Mouse (Mus musculus) granulocyte monocyte progenitor cell, adult 5-6 weeks (primary cell): ENCODE results near the gene Trcg1. TPM values are rescaled to one million over a fixed set of nuclear protein-coding genes. Genes with fewer than 3 reads are reported as not detected.

Experiments used
- ATAC-seq: replicated peaks from 2 replicates; pipeline ENCODE4 v1.8.0; 2016; ENCODE audit warnings: mild to moderate bottlenecking, moderate TSS enrichment, inconsistent platforms; ENCODE audit not compliant: poor library complexity, severe bottlenecking
- total RNA-seq, 2 experiments: library from RNA; stranded (forward) in 1 of 2; stranded (reverse) in 1 of 2; fragments of 200-712, 200-1000 nt in 1 of 2; fragments of >200 nt in 1 of 2; fragmentation: Nextera tagmentation in 1 of 2; gene quantifications; 2 replicates each; pipeline ENCODE4 v1.2.3; 2014 to 2017

Trcg1 gene
- total RNA-seq, 2 experiments from 2014 or later, result not detected

DNA sequence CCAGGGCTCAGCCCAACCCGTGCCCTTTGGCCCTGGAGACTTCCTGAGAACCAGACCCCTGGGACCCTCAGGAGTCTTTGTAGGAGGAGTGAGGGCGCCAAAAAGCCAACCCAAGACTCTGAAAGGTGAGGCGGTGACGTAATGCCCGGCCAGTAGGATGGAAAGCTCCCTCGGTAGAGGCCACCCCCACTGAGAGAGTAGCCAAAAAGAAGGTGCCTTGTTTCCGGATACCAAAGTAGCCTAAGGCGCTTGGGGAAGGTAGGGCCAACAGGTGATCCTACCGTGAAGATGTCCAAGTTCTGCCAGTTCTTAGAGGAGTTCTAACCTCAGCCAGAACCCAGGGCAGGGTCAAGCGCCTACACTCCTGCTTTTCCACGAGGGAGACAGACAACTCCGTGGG is 24.6 kb downstream of the Trcg1 start:
- ATAC-seq, result no peak

DNA sequence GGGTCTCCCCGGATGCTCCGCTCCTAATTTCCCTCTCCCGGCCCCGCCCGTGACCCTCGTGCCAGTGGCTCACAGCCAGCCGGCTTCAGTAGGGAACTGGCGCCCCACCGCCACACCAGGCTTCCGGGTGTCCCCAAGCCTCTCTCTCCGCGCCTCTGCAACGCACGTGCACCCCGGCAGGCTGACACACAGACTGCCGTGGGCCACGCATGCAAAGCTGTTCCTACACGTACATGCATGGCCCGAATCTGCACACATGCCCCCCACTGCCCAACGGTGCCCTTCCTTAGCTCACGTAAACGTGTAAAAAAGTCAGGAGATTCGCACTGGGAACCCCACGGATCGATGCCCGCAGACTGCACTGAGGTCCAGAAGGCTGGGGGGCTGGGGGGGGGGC is 25.2 kb downstream of the Trcg1 start:
- ATAC-seq, result peak; percentile 62

DNA sequence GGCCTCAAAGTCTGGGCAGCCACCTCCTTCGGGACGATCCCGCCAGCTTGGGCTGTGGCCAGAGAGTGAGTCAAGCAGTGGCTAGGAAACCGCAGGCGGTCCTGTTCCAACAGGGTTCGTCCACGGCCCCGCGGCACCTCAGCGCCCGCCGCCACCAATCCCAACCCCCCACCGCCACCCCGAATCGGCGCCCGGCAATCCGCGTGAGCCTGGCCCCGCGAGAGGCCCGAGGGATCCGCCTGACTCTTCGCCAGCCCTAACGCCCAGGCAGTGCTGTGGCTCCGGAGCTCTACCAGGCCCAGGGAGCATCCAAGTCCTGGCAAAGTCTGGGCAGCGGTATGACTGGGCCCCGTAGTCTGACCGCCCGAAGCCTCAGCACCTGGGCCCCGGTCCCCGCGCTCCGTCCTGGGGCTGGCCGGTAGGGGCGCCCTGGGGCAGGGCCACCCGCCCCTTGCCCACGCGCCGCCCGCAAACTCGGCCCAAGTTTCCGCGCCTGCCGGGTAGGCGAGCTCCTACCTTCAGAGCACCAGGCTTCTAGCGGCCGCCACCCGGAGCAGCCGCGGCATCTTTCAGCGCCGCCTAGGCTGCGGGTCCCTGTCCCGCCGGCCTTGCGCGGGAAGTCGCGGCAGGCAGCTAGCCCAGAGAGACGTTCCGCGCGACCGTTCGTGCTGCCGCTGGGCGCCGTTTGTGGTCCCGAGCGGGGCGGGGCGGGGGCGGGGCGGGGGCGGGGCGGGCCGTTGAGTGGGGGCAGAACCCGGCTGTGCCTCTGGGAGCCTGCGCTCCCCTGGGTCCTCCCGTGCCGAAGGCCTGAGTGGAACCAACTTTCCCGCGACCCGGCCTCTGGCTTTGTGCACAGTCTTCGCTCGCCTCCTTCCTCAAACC is 25.8 kb downstream of the Trcg1 start, which contains the start of gene 1700017B05Rik:
TSS of gene 1700017B05Rik (minus strand) at position 700 of the 882 bp plus-strand sequence.
- ATAC-seq, result peak; percentile 41

DNA sequence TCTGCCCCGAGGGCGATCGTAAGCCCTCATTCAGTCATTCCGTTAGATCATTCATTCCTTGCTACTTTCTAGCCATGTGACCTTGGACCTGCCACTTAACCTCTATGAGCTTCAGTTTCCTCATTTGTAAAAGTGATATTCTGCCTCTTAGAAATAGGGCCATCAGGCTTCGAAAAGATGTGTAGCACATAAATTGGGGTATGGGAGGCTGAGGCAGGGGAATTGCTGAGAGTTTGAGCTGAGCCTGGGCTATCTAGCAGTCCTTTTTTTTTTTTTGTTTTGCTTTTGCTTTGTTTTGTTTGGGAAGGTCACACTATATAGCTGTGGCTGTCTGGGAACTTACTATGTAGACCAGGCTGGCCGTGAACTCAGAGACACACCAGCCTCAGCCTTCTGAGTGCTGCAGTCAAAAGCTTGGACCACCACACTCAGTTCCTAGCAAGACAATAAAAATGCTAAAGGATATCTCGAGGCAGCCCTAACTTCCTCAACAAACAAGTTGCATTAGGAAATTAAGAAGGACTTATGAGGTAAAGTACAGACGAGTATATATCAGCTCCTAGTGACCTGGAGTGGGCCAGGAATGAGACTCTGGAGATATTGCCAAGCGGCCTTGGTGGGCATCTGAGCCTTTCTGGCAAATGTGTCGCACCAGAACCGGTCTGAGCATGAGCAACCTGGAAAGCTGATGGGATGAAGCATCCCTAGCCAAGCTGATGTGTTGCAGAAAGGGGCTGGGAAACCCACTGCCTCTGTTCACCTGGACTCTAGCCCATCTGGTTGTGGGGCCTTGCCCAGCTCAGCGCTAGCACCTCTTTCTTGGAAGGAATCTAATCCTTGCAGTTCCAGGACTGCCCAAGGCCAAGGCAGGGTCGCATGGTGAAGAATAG is 26.7 kb downstream of the Trcg1 start:
- ATAC-seq, result no peak

DNA sequence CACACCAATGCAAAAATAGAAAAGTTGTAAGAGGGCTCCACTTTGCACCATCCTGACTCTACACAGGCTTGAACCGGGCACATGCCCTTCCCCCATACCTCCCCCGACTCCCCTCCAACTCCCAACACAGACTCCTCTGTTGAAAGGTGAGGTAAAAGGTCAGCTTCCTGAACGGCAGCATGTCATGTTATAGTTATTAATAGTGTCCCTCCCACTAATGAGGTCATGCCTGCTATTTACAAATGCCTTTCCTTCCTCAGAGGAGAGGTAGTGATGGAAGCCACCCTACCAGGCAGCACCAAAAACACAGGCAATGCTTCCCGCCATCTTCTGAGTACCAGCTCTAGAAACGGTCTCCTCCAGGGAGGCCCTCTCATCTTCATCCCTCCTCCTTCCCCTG is 28.8 kb downstream of the Trcg1 start:
- no peak for ATAC-seq

DNA sequence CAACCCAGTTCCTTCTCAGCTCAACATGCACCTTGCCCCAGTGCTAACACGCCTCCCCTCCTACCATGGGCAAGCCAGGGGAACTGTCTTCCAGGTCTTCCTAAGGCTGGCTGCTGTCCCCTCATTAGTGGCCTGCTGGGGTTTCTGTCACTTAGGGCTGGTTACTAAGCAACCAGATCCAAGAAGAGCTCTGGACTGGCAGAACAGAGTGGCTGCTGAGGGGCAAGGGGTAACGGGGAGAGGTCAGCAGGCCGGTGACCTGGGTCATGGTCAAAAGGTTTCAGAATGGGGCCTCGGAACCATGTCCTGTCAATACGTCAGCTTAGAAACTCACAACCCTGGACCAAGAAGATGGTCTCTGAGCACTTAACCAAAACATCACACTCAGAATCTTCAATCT is 31.1 kb downstream of the Trcg1 start:
- ATAC-seq, result no peak

DNA sequence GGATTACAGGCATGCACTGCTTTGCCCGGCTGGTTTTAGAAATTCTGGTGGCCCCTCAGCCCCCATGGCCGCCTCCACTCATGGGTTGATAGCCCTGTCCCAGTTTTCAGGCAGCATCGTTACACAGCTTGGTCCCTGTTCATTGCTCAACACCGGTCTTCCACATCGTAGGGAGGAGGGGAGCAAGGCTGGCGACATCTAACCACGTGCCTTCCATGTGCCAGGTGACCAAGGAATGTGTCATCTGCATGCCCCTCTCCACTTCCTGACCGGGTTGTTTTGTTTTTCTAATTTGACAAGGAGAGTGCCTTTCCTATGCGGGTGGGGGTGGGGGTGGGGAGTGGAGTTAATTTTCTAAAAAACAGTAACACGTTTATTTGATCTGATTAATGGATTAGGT is 31.7 kb downstream of the Trcg1 start:
- peak; percentile 83 for ATAC-seq

DNA sequence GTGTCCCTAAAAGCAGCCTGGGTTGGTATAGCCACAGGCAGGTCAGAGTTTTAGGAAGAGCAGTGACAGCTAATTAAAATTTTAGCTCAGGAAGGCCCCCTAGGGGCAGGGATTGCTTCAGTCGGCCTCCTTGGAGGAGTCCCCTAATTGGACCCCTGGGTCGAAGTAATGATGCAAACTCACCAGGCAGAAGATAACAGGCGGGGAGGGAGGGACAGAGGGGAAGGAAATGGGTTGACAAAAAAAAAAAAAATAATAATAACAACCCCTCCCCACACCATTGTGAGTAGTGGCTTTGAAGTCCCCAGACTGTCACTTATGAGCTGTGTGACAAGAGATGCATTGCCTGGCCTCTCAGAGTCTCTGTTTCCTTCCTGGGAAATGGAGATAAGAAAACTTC is 32.2 kb downstream of the Trcg1 start:
- peak; percentile 26 for ATAC-seq

DNA sequence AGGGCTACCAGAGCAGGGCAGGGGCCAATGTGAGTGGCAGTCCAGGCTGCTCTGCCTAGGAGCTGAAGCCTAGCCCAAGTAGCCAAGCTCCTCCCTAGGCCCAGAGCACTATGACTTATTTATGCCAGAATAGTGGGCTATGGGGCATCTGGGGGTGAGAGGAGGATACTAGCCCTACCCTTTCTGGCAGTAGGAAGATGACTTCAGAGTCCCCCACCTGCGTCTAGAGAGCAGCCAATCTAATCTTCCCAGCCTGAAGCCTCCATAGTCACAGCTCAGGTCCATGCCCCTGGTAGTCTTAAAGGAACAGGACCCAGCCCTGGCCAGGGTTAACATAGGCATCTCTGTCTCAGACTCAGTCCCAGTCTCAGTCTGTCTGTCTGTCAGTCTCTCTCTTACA is 33.0 kb downstream of the Trcg1 start:
- ATAC-seq, result no peak

DNA sequence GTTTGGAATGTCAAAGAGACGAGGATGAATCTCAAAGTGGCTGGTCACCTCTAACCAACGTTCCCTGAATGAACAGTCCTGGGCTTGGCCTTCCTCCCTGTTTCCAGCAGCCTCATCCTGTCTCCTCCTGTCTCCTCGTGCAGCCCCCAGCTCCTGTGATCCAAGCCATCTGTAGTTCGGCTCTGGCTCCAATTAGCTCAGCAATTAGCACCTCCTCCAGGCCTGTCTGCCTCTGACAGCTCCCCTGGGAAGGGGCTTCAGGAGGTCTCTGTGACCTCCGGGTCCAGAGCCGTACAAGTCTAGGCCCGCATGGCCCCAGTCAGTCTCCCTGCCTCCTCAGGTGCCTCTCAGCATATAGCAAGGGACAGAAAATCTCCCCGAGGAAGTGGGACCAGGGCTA is 34.0 kb downstream of the Trcg1 start:
- ATAC-seq, result no peak

DNA sequence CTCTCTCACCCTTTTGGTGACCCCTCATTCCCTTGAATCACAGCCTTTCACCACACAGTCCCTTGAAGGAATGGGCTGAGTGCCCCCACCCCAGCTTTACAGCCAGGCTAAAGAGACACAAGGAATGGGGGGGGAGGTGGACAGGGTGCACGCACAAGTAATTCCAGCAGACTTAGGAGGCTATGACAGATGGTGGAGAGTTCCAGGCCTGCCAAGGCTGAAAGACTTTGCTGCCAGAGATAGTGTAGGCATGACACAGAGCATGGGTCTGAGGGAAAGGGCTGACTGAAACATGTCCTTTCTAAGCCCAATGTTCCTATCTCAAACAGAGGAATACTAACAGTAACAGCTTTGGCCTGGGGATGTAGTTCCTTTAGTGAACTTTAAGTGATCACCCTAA is 34.7 kb downstream of the Trcg1 start:
- no peak for ATAC-seq

DNA sequence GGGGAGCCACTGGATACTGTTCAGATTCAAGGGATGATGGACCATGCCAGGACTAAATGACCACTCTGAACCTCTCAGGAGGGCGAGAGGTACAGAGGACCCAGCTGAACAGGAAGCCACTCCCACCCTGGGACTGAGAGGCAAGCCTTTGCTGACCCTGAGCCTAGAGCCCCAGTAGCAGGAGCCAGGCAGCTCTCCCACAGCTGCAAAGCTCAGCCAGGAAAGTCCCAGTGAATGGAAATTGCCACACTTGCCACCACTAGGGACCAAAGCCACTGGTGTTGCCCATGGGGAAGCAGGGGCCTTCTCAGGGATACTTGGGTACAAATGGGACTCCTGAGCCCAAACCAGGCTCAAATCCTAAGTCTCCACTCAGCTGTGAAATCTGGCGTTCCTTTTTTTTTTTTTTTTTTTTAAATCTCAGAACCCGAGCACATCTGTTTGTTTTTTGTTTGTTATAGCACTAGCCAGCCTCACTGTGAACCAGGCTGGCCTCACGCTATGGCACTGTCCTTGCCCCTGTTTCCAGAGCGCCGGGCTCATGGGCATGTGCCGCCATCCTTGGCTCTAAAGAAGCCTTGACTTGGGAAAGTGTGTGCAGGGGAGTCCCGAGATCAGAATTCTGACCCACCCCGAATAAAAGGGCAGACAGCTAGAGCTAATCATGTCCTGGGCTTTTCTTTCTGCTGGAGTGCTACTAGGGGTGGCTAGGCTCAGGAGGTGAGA is 35.6 kb downstream of the Trcg1 start:
- ATAC-seq, result peak; percentile 15; the same call in 1 of the 2 replicates

DNA sequence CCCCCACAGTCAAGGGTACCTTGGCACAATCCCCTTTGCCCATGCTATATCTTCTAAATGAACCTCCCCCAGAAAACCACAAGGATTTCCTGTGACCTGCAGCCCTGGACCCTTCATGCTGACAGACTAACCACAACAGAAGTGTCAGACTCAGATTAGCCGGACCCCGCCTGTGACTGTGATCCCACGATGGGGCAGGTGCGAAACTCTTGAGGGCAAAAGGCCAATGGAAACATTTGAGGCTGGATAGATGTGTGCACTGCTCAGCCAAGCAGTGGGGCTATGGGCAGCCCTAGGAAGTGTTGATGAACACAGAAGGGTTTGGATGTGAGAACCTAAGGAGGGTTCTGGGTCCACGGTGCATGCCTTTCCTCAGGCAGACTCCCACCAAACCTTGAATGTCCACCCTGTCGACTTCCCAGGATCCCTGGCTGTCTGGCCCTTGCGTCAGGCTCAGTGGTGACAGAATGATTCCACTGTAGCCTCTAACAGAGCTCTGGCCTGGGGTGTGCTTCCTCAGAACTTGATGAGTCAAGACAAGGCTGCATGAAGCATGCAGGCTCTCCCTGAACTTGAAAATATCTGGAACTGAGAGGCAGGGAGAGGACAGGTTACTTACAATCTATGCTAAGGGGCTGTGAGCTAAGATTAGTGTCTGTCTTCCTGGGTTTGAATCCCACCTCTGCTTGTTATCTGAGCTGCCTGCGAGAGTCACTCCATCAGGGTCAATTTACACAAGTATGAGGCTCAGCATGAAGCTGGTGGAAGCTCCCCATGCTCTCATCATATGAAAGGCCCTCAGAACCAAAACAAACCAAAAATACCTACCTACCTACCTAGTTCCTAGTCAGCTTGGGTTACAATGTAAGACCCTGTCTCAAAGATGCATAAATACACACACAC is 36.8 kb downstream of the Trcg1 start:
- ATAC-seq, result peak; percentile 39

DNA sequence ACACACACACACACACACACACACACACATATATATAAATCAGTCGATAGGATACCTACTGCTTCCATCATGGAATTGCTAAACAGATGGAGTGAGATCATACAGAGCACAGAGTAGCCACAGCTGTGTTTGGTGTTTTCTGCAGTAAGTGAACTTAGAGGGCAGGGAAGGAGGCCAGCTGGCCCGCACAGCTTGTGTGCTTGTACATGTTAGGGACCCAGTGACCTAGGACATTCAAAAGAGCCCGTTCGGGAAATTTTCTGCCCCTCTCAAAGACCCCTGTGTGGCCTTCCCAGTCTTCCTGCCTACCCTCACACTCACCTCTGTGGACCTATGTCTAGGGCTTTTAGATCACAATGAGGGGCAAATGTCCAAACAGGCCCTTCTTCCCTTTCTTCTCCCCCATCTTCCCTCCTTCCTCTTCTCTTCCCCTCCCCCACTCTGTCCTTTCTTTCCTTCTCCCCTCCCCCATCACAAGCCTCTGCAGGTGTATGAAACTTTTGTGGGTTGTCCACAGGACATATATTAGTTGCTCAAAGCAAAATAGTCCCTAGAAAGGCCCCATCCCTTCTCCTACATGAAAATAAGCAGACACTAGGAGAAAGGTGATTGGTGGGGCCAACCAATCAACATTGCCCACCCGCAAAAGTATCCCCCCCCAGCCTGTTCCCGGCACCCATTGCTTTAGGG is 37.6 kb downstream of the Trcg1 start:
- ATAC-seq, result no peak

DNA sequence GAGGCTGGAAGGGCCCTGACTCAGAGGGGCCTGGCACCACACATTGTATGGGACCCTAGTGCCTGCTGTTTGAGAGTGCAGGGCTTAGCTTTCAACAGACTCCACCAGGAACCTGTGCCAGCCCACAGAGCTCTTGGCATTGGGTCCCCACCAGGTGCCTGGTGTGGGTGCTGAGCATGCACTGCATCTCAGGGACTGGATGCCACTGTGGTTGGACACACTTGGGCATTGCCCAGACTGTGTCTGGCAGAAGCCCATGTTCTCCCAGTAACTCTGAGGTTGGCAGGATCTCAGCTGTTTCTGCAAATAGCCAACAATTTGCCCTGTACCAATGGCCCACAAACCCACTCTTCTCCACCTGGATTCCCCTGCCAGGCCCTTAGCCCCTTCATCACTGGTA is 40.0 kb downstream of the Trcg1 start:
- no peak for ATAC-seq

DNA sequence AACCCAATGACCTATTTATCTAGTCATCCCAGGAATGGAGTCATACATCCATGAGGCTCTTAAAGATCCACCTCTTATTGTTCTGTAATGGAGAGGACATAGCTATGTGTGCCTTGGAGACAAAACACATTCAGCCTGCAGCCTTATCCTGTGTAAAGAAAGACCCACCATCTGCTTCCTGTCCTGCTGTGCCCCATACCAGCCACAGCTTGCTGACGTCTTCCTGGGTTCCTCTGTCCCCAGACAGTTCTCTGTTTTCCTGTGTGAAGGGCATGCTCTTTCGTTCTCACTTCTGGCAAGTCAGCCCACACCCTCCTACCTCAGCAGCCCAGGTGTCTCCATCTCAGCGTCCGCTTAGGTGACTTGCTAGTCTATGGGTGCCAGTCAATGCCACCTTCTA is 41.9 kb downstream of the Trcg1 start:
- peak; percentile 92 for ATAC-seq

DNA sequence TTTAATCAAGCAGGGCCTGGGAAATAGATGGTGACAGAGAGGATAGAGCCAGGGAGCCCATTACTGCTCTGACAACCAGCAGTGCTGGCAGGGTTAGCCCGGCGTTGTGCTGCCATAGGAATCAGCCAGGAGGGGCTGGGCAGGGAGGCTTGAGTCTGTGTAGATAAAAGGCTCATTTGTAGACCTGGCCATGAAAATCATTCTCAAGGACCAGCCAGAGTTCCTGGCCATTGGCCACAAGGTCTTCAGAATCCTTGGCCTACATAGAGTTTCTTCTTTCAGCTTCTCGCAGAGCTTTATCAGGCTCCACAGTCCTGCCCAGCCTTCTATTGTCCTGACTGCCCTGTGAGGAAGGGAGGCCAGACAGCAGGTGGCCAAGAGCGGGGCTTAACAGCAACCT is 43.1 kb downstream of the Trcg1 start:
- ATAC-seq, result no peak

DNA sequence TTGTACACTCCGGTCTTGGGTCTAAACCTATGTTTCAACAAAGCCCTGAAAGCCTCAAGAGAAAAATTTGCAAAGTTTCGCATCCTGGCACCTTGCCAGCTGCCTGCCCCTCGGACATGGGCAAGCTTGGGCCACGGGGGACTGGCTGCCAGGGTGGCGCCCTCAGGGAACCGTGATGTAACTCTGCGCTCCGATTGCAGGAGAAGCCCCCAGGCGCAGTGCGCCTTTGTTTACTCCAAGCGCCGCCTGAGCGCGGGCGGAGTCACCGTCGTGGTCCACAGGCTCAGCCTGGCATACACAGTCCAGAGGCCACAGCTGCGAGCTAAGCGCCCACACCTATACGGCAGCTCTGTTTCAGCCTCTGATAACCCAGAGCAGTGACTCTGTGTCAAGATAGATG is 45.2 kb downstream of the Trcg1 start:
- ATAC-seq, result 0 out of 2 replicates have a peak, but pooled peaks have one; percentile 11

DNA sequence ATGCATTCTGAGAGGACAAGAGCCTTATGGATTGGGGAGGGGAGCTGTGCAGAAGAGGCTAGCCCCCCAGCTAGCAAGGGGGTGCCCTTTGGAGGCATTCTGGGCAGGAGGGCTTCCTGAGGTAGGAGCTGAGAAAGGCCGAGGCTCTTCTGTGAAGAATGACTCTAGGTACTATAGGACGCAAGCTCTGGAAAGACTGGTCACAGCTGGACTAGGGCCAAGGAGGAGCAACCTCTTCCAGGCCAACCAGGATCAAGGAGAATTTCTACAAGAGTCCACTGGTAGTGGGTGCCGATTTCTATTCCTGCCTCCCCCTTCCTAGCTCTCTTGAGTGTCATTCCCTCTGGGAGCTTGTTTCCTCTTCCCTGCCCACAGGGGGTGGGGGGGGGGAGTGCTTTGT is 46.3 kb downstream of the Trcg1 start:
- no peak for ATAC-seq
